Mouse (Mus musculus) layer of hippocampus, postnatal 36 days (tissue): ENCODE measurements around the gene Pcsk5. TPM values are rescaled to one million over a fixed set of nuclear protein-coding genes. Genes with fewer than 3 reads are reported as not detected.

ENCODE experiments used
- DNase-seq, 2 experiments: peaks; one replicate each; pipeline ENCODE4 v3.0.0; 2022
- total RNA-seq, 2 experiments: library from RNA; stranded (reverse); gene quantifications; 2 replicates each; pipeline ENCODE4 v1.2.3; 2021

The Pcsk5 gene
- total RNA-seq, 2 experiments from 2014 or later = 13.9 to 15.0 TPM

DNA sequence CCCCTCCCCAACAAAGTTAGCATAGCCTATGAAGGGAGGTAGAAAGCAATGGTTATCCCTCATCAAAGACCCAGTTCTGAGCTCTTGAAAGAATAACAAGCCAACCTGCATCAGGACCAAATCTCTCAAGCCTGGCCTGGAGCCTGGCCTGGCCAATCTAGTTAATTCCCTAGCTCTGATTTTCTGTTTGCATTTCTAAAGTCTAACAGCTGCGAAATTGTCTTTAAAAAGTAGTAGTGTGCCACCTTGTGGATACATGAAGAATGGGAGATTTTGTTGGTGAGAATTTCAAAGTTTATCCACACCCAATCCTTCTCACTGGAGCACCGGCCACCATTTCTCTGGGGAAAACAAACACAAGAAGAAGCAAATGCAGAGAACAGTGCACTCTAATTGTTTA is 449.0 kb downstream of the Pcsk5 start:
- DNase-seq = no peak

DNA sequence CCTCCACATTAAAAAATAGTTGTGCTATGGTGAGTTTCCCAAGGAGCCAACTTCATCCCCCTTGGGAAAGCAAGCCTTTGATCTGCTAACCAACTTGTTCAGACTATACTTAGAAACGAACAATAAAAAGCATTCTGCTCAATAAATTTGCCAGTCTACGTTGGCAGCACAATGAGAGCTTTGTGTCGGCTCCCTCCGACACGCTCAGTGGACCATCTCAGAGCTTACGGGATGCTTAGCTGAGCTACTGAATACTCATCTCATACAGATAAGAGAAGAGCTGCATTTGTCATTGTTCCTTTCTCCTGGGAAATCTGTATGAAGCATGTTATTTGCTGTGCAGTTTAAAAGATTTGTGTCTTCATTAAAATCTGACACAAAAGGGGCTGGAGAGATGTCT is 451.0 kb downstream of the Pcsk5 start:
- DNase-seq = no peak

- DNase-seq = no peak
Observed at GRCm38 (mm10) chr19:17385426-17385825, 452.0 kb downstream of the Pcsk5 start.

GRCm38 (mm10) chr19:17385022-17385421 is 452.4 kb downstream of the Pcsk5 start:
- DNase-seq = no peak

DNA sequence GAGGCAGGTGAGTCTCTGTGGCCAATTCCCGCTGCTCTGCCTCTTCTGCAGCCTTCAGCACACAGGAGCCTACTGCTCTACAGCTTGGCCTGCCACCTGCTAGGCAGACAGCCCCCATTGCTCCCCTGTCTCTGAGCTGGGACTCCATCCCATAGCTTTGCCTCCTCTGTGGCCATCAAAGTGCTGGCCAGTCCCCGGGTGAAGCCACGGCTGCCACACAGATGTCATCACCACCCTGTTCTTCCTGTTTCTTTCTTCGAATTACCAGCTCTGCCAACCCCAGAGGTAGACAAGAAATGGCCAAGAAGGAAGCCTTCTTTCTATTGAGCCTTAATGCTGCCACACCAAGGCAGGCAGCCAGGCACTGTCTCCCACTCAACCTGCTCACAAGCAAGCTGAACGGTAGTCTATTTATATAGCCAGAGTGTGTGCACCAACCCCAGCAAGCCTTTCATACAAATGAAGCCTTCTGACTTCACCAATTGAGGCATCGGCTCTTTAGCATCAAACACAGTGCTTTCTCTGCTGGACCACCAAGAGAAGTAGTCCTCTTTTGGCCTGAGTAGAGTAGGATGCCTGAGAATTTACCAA is 454.5 kb downstream of the Pcsk5 start:
- DNase-seq = no peak
